Mouse (Mus musculus): ENCODE results near the gene Lctl.
"Not testable (repeated sequence)": the region's sequence is repeated elsewhere in the genome, so short reads cannot be mapped to it uniquely, and the experiment has no call there.

GRCm38 (mm10) chr9:64169967-64170366 lies 53.0 kb downstream of the Lctl start:
- TF ChIP-seq POLR2A (IDR thresholded peaks at IDR 0.05; ENCODE audit: low read depth, low read length); CTCF (IDR thresholded peaks at IDR 0.05; ENCODE audit: extremely low read depth, insufficient read depth, insufficient read length, insufficient replicate concordance): not testable (repeated sequence)
